Mouse (Mus musculus): ENCODE measurements around the gene Fgf12. TPM values are rescaled to one million over a fixed set of nuclear protein-coding genes. Genes with fewer than 3 reads are reported as not detected.

Gene Fgf12
- polyA plus RNA-seq, 1 experiment from 2014 or later: 6.8 TPM

DNA sequence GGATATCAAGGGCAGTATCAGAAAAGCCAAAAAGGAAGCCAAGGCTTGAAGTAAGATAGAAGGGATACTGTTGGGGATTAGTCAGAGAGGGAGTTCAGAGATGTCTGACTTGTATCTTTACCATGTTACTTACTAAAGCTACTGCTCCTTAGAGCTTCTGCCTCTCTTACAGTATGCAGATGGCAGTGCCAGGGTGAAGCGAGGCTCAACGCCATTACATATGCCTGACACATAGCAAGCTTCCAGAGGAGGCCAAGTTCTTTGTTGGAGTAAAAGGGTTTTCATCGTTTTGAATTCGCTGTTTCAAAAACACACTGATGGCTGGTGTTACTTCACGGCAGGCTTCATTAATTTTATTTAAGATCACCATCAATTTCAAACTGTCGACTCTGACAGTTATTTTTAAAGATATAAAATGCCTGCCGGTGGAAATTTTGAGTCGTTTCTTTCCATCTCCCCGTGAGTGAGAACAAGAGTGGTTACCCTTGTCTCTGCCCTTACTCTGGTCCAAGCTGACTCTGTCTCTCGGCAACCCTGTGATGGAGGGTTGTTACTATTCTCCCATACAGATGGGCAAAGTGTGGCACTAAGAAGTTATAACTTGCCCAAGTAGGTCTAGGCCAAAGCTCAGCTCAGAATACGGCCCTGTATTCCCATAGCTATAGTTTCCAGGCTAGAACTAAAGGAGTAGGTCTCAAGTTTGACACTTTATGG, 121.9 kb downstream of the Fgf12 start:
- H3K36me3 ChIP-seq (ENCODE audit: control insufficient read depth, insufficient read depth, low read length): no peaks in the 10 kb centered on the region
- no peaks in the 10 kb centered on the region for H3K4me1 ChIP-seq (ENCODE audit: control insufficient read depth, insufficient read depth, low read length)
- H3K9ac ChIP-seq (ENCODE audit: low read length): no peak overlapping the region
- no peak overlapping the region for H3K4me2 ChIP-seq
- H3K4me3 ChIP-seq (ENCODE audit: low read depth, low read length): no peak overlapping the region
- H3K27me3 ChIP-seq (ENCODE audit: control insufficient read depth, insufficient read depth, low read length): no peaks in the 10 kb centered on the region
- no peak for ATAC-seq (ENCODE audit: low FRiP score)
- no peaks in the 10 kb centered on the region for H3K9me3 ChIP-seq (ENCODE audit: control insufficient read depth, low read length)
- no peak for DNase-seq (ENCODE audit: low spot score, missing footprints)
- H3K27ac ChIP-seq (ENCODE audit: low read depth, low read length): no peak overlapping the region
- 87% methylated on average over 11 of the region's 11 CpGs for WGBS

DNA sequence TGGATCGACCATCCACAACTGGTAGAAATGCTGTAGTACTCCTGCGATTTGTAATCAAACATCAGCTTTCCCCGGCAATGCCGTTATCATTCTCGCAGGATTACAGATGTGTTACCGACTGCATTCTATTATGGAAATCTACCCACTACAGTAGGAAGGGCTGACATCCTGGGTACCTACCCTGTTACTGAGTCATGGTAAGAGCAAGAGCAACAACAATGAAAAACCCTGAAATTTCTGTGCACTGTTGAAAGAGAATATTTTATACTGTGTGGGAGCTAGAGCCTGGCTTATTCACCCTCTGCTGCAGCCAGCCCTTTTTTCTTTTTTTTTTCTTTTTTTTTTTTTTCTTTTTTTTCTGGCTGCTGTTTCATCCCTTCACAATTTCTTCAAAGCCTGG, 126.6 kb downstream of the Fgf12 start:
- Histone ChIP-seq H3K27me3 (ENCODE audit: control insufficient read depth, insufficient read depth, low read length) (no peaks in the 10 kb centered on the region), H3K4me2 (no peak overlapping the region), H3K9ac (ENCODE audit: low read length) (no peak overlapping the region), H3K4me3 (ENCODE audit: low read depth, low read length) (no peak overlapping the region), H3K4me1 (ENCODE audit: control insufficient read depth, insufficient read depth, low read length) (no peaks in the 10 kb centered on the region), H3K9me3 (ENCODE audit: control insufficient read depth, low read length) (no peaks in the 10 kb centered on the region), H3K36me3 (ENCODE audit: control insufficient read depth, insufficient read depth, low read length) (no peaks in the 10 kb centered on the region), H3K27ac (ENCODE audit: low read depth, low read length) (no peak overlapping the region)
- 90% methylated on average over 6 of the region's 6 CpGs for WGBS
- ATAC-seq (ENCODE audit: low FRiP score) (no peak), DNase-seq (ENCODE audit: low spot score, missing footprints) (no peak)

DNA sequence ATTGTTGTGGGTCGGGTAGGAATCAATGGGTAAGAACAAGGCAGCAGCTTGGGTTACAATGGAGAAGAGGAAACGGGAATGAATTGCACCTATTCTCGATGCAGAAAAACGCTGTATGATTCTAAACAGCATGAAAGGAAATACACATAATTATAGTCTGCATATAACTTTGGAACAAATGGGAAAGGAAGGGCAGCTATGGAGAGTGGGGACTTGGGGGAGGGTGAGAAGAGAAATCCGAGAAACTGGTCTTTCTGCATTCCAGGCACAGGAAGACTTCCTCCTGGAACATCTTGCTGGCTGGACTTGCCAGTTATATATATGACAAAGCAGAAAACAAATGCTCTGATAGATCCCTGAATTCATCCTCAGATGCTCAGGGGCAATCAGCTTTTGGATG, 127.2 kb downstream of the Fgf12 start:
- no peak overlapping the region for H3K4me2 ChIP-seq
- no peaks in the 10 kb centered on the region for H3K9me3 ChIP-seq (ENCODE audit: control insufficient read depth, low read length)
- no peak overlapping the region for H3K4me3 ChIP-seq (ENCODE audit: low read depth, low read length)
- no peak for DNase-seq (ENCODE audit: low spot score, missing footprints)
- H3K27ac ChIP-seq (ENCODE audit: low read depth, low read length): no peak overlapping the region
- no peaks in the 10 kb centered on the region for H3K27me3 ChIP-seq (ENCODE audit: control insufficient read depth, insufficient read depth, low read length)
- no peaks in the 10 kb centered on the region for H3K36me3 ChIP-seq (ENCODE audit: control insufficient read depth, insufficient read depth, low read length)
- no peak overlapping the region for H3K9ac ChIP-seq (ENCODE audit: low read length)
- WGBS: 73% methylated on average over 5 of the region's 5 CpGs
- H3K4me1 ChIP-seq (ENCODE audit: control insufficient read depth, insufficient read depth, low read length): no peaks in the 10 kb centered on the region
- no peak for ATAC-seq (ENCODE audit: low FRiP score)

DNA sequence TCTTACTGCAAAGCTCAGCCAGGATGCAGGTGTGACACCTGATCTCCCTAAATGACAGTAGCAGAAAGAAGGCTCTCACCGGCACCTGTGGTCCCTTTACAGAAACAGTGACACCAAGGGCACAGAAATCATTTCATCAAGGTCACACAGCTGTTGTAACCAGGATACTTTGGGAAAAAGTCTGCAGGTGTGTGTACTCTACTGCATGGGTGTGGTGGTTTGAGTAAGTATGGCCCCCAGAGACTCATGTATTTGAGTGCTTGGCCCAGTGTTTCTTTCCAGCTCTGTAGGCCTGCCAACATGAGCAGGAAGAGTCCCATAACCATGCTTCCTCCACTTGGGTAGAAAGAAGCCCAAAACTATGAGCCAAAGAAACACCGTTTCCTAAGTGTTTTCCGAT, 138.5 kb downstream of the Fgf12 start:
- H3K9ac ChIP-seq (ENCODE audit: low read length): no peak overlapping the region
- H3K27me3 ChIP-seq (ENCODE audit: control insufficient read depth, insufficient read depth, low read length): no peaks in the 10 kb centered on the region
- DNase-seq (ENCODE audit: low spot score, missing footprints) (no peak), ATAC-seq (ENCODE audit: low FRiP score) (no peak)
- H3K36me3 ChIP-seq (ENCODE audit: control insufficient read depth, insufficient read depth, low read length): no peaks in the 10 kb centered on the region
- WGBS: 91% methylated on average over 3 of the region's 3 CpGs
- H3K4me1 ChIP-seq (ENCODE audit: control insufficient read depth, insufficient read depth, low read length): peaks cover 5% of the 10 kb centered on the region; the same call in 1 of the 2 replicates
- no peak overlapping the region for H3K4me3 ChIP-seq (ENCODE audit: low read depth, low read length)
- no peaks in the 10 kb centered on the region for H3K9me3 ChIP-seq (ENCODE audit: control insufficient read depth, low read length)
- no peak overlapping the region for H3K27ac ChIP-seq (ENCODE audit: low read depth, low read length)
- H3K4me2 ChIP-seq: no peak overlapping the region

DNA sequence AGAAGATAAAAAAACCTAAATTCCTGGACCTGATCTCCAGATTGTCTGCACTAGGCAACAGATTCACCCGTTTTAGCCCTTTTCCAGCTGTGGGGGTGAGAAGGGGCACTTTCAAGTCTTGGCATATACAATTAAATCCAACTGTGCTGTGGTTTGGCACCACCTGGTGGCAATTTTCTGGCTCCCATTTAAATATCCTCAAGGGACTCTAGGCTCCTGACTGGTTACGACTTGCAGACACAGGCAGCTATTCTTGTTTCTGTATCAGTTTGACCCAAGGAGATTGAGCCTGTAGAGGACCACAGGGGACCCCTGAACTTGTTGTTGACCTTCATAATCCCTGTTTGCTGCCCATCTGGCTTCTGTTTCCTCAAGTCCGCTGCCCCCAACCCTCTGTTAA, 141.9 kb downstream of the Fgf12 start:
- peak; percentile 70 for ATAC-seq (ENCODE audit: low FRiP score)
- DNase-seq (ENCODE audit: low spot score, missing footprints): peak; percentile 90
- Histone ChIP-seq H3K27ac (ENCODE audit: low read depth, low read length) (no peak overlapping the region), H3K4me1 (ENCODE audit: control insufficient read depth, insufficient read depth, low read length) (peaks cover 5% of the 10 kb centered on the region; the same call in 1 of the 2 replicates), H3K27me3 (ENCODE audit: control insufficient read depth, insufficient read depth, low read length) (no peaks in the 10 kb centered on the region), H3K4me3 (ENCODE audit: low read depth, low read length) (no peak overlapping the region), H3K9me3 (ENCODE audit: control insufficient read depth, low read length) (no peaks in the 10 kb centered on the region), H3K36me3 (ENCODE audit: control insufficient read depth, insufficient read depth, low read length) (no peaks in the 10 kb centered on the region), H3K4me2 (no peak overlapping the region), H3K9ac (ENCODE audit: low read length) (no peak overlapping the region)
- WGBS: 17% methylated on average over 3 of the region's 3 CpGs

DNA sequence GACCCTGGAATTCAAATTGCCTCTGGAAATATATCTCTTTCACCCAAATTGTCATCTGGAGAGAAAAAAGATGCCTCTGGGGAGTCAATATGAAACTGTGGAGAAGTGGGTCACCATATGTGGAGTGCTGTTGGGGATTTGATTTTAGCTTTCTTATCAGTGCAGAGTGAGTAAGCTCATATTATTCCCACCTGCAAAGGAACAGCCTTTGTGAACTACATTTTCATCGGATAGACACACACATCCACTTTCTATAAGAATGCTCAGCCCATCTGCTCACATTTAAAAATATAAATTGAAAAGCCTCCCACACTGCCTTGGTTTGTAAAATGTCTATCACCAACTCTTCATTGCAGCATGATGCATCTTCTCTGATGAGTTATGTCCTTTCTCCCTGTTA, 149.7 kb downstream of the Fgf12 start:
- Histone ChIP-seq H3K27ac (ENCODE audit: low read depth, low read length) (no peak overlapping the region), H3K4me2 (no peak overlapping the region), H3K27me3 (ENCODE audit: control insufficient read depth, insufficient read depth, low read length) (no peaks in the 10 kb centered on the region), H3K4me1 (ENCODE audit: control insufficient read depth, insufficient read depth, low read length) (no peaks in the 10 kb centered on the region), H3K9ac (ENCODE audit: low read length) (no peak overlapping the region), H3K36me3 (ENCODE audit: control insufficient read depth, insufficient read depth, low read length) (no peaks in the 10 kb centered on the region), H3K4me3 (ENCODE audit: low read depth, low read length) (no peak overlapping the region), H3K9me3 (ENCODE audit: control insufficient read depth, low read length) (no peaks in the 10 kb centered on the region)
- DNase-seq (ENCODE audit: low spot score, missing footprints) (no peak), ATAC-seq (ENCODE audit: low FRiP score) (no peak)
- WGBS: 85% methylated on average over 1 of the region's 1 CpGs

DNA sequence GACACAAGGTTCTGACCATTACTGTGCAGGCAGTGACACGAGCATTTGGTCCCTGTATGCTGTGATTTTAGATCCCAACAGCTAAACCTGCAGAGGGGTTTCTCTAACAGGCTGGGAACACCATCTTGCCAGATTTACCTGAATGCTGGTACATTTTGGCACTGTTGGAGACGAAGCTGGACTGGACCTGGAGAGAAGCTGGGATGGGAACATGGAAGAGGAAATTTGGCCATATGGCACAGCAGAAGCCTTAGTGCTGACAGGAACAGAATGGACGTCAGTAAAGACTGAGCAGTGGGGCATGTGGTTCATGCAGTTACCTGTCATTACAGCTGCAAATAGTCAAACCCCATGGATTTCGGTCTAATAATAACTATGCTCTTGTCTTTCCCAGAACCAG, 151.1 kb downstream of the Fgf12 start:
- H3K4me1 ChIP-seq (ENCODE audit: control insufficient read depth, insufficient read depth, low read length): no peaks in the 10 kb centered on the region
- H3K36me3 ChIP-seq (ENCODE audit: control insufficient read depth, insufficient read depth, low read length): no peaks in the 10 kb centered on the region
- no peaks in the 10 kb centered on the region for H3K27me3 ChIP-seq (ENCODE audit: control insufficient read depth, insufficient read depth, low read length)
- H3K4me3 ChIP-seq (ENCODE audit: low read depth, low read length): no peak overlapping the region
- no peak overlapping the region for H3K9ac ChIP-seq (ENCODE audit: low read length)
- no peaks in the 10 kb centered on the region for H3K9me3 ChIP-seq (ENCODE audit: control insufficient read depth, low read length)
- 90% methylated on average over 4 of the region's 4 CpGs for WGBS
- H3K27ac ChIP-seq (ENCODE audit: low read depth, low read length): no peak overlapping the region
- ATAC-seq (ENCODE audit: low FRiP score): no peak
- no peak overlapping the region for H3K4me2 ChIP-seq
- DNase-seq (ENCODE audit: low spot score, missing footprints): no peak

DNA sequence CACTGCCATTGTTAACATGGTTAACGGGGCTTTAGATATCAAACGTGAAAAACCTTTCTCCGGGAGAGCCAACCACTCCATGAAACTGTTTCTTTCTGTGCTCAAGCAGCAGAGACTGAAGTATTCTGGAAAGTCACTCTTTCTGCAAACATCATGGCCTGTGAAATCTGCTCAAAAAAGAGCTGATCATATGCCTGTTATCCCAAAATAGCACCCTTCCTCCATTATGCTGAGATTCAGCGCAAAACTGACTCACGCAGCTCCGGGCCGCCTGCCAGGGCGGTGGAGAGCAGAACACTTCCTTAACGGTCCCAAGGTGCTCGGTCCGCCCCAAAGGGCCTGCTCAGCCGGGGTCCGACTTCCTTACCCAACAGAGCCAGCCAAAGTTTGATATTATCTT, 156.8 kb downstream of the Fgf12 start:
- Histone ChIP-seq H3K27ac (ENCODE audit: low read depth, low read length) (no peak overlapping the region), H3K36me3 (ENCODE audit: control insufficient read depth, insufficient read depth, low read length) (no peaks in the 10 kb centered on the region), H3K4me3 (ENCODE audit: low read depth, low read length) (no peak overlapping the region), H3K9me3 (ENCODE audit: control insufficient read depth, low read length) (no peaks in the 10 kb centered on the region), H3K27me3 (ENCODE audit: control insufficient read depth, insufficient read depth, low read length) (no peaks in the 10 kb centered on the region), H3K4me2 (no peak overlapping the region), H3K9ac (ENCODE audit: low read length) (no peak overlapping the region), H3K4me1 (ENCODE audit: control insufficient read depth, insufficient read depth, low read length) (0 out of 2 replicates have a peak, but pooled peaks cover 3% of the 10 kb centered on the region)
- ATAC-seq (ENCODE audit: low FRiP score): no peak
- 87% methylated on average over 13 of the region's 13 CpGs for WGBS
- no peak for DNase-seq (ENCODE audit: low spot score, missing footprints)

DNA sequence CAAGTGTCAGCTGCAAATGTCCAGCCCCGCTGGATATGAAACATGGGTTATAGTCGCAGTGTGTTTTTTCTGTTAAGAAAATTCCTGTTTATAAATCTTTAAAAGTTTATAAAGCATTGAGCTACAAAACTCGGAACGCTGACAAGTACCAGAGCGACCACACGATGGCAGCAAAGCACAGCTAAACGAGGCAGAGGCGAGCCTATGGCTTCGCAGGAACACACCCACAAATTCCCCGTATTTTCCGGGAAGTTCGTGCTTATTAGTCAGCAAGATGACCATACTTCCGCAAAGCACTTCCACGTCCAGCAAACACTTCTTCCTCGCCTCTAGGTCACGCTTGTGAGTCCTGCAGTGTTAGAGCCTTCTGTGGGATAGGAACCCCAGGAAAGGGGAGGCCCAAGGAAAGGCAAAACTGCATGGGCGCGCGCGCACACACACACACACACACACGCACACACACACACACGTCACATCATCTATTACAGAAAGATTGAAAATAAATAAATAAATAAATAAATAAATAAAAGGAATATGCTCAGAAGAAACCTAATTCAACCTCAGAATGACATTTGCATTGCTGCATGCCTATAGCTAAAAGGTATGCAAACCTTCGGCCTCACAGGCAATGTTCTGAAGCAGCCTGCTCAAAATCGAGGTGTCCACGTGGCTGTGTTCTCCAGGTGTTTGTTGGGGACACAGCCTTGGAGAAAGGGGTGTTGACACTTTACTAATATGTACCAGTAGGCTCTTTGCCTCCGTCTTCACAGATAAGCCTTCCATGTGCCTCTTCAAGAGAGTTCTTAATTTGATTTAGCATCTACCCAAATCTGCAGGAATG, 159.6 kb downstream of the Fgf12 start:
- Histone ChIP-seq H3K9ac (ENCODE audit: low read length) (peak overlapping the region; percentile 21; the same call in 1 of the 2 replicates), H3K4me1 (ENCODE audit: control insufficient read depth, insufficient read depth, low read length) (0 out of 2 replicates have a peak, but pooled peaks cover 3% of the 10 kb centered on the region), H3K36me3 (ENCODE audit: control insufficient read depth, insufficient read depth, low read length) (no peaks in the 10 kb centered on the region), H3K9me3 (ENCODE audit: control insufficient read depth, low read length) (no peaks in the 10 kb centered on the region), H3K4me3 (ENCODE audit: low read depth, low read length) (no peak overlapping the region), H3K27ac (ENCODE audit: low read depth, low read length) (no peak overlapping the region), H3K4me2 (peak overlapping the region; percentile 40), H3K27me3 (ENCODE audit: control insufficient read depth, insufficient read depth, low read length) (no peaks in the 10 kb centered on the region)
- ATAC-seq (ENCODE audit: low FRiP score): peak; percentile 77
- peak; percentile 97 for DNase-seq (ENCODE audit: low spot score, missing footprints)
- WGBS: 29% methylated on average over 26 of the region's 26 CpGs

All from midbrain, embryonic 11.5 days (tissue).